Mouse (Mus musculus): ENCODE results near the gene Hist1h1a.
"Not testable (repeated sequence)": the region's sequence is repeated elsewhere in the genome, so short reads cannot be mapped to it uniquely, and the experiment has no call there.

Hist1h1a gene

DNA sequence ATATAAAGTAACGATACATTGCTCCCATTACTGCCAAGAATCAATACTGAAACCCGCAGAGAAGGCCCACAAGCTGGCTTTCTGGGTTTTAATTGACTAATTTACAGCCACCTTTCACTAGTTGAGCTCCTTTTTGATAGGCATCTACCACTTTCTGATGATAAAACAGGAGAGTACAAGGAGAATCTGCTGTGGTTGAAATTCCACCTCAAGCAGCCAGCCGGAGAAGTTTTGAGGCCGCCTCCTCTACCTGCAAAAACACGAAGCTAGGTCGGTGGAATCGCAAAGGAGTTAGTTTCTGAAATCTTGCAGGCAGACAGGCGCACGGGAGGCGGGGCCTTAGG, 252 bp upstream of the Hist1h1a start:
- no peak for TF ChIP-seq GATA4 (IDR thresholded peaks at IDR 0.05; ENCODE audit: insufficient replicate concordance, low read length)

DNA sequence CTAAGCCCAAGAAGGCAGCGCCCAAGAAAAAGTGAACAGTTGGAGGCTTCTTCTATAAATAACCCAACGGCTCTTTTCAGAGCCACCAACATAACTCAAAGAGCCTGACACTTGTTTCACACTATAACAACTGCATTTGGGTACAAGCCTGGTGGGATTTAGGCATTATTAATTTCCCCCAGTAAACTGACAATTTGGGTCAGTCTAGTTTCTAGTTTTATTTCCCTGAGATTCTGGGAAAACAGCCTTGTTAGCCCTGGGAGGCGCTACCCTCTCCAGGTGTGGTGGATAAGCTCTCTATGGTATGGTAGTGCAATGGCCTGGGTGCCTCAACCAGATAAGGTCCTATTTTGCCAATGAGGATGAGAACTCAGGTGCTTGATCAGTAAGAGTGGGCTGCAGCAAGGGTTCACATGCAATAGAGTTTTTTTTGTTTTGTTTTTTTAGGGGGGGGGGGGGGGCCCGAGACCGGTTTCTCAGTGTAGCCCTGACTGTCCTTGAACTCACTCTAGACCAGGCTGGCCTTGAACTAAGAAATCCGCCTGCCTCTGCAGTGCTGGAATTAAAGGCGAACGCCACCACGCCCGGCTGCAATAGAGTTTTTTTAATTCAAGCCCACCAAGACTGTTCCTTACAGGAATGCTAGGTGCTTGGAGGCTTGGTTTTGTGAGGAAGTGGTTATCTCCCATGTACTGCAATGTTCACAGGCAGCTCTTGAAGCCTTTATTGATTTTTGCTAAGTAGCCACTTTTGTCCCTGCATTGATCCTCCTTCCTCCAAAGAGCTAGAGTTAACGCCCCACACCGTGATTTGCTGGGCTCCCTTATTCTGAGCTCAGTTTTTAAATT, 1.1 kb downstream of the Hist1h1a start:
- no peak for TF ChIP-seq GATA4 (IDR thresholded peaks at IDR 0.05; ENCODE audit: insufficient replicate concordance, low read length)

- TF ChIP-seq GATA4 (IDR thresholded peaks at IDR 0.05; ENCODE audit: insufficient replicate concordance, low read length), result no peak
Measured at GRCm38 (mm10) chr13:23765172-23765513, 1.7 kb downstream of the Hist1h1a start.

GRCm38 (mm10) chr13:23766772-23767171, 3.3 kb downstream of the Hist1h1a start:
- TF ChIP-seq GATA4 (IDR thresholded peaks at IDR 0.05; ENCODE audit: insufficient replicate concordance, low read length), result peak; percentile 57; the same call in 1 of the 2 replicates

- no peak for TF ChIP-seq GATA4 (IDR thresholded peaks at IDR 0.05; ENCODE audit: insufficient replicate concordance, low read length)
Measured at GRCm38 (mm10) chr13:23768834-23769397, 5.5 kb downstream of the Hist1h1a start.

GRCm38 (mm10) chr13:23769613-23770012, 6.1 kb downstream of the Hist1h1a start, which contains the start of gene Trim38:
Gene Trim38 (plus strand): TSS chr13:23769913.
- TF ChIP-seq GATA4 (IDR thresholded peaks at IDR 0.05; ENCODE audit: insufficient replicate concordance, low read length), result not testable (repeated sequence)

- no peak for TF ChIP-seq GATA4 (IDR thresholded peaks at IDR 0.05; ENCODE audit: insufficient replicate concordance, low read length)
Measured at GRCm38 (mm10) chr13:23772561-23773313, 9.3 kb downstream of the Hist1h1a start.

- no peak for TF ChIP-seq GATA4 (IDR thresholded peaks at IDR 0.05; ENCODE audit: insufficient replicate concordance, low read length)
Measured at GRCm38 (mm10) chr13:23778339-23778738, 14.9 kb downstream of the Hist1h1a start.

GRCm38 (mm10) chr13:23779025-23779424, 15.6 kb downstream of the Hist1h1a start:
- TF ChIP-seq GATA4 (IDR thresholded peaks at IDR 0.05; ENCODE audit: insufficient replicate concordance, low read length), result no peak

GRCm38 (mm10) chr13:23792520-23792919, 29.1 kb downstream of the Hist1h1a start:
- no peak for TF ChIP-seq GATA4 (IDR thresholded peaks at IDR 0.05; ENCODE audit: insufficient replicate concordance, low read length)

DNA sequence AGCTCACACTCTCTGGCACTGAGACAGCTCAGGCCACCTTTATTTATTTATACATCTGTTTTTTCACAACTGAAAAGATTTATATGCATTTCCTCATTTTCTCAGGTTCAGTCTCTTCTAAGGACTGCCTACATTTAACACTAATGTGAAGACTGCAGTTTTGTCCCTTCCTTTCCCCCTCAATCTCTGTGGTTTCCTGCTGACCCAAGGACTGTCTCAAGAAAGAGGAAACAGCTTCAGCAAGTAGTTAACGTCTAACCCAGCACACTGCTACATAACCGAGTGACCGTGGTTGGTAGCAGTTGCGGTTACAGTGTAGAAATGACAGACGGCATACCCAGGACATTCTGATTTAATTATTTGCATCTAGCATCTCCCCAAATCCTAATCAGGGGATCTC, 35.9 kb downstream of the Hist1h1a start:
- TF ChIP-seq GATA4 (IDR thresholded peaks at IDR 0.05; ENCODE audit: insufficient replicate concordance, low read length), result no peak

- TF ChIP-seq GATA4 (IDR thresholded peaks at IDR 0.05; ENCODE audit: insufficient replicate concordance, low read length), result no peak
Measured at GRCm38 (mm10) chr13:23804532-23804931, 41.1 kb downstream of the Hist1h1a start.

- TF ChIP-seq GATA4 (IDR thresholded peaks at IDR 0.05; ENCODE audit: insufficient replicate concordance, low read length), result no peak
Measured at GRCm38 (mm10) chr13:23806422-23807052, 43.1 kb downstream of the Hist1h1a start, which contains the start of gene Slc17a2. Gene Slc17a2 (plus strand): TSS chr13:23806993.
